Mouse (Mus musculus) lung, postnatal 0 days (tissue): ENCODE measurements around the gene Ints1. TPM values are rescaled to one million over a fixed set of nuclear protein-coding genes. Genes with fewer than 3 reads are reported as not detected.
"Not testable (repeated sequence)": the region's sequence is repeated elsewhere in the genome, so short reads cannot be mapped to it uniquely, and the experiment has no call there.

ENCODE experiments used
- ATAC-seq: fragments of 200-750 bp; cut with Nextera tagmentation; 2 replicates; pipeline ENCODE4 v1.8.0; 2017; ENCODE audit warnings: moderate library complexity
- DNase-seq: peaks from one replicate; pipeline ENCODE4 v3.0.0-alpha.2; 2016; ENCODE audit warnings: low spot score
- H3K27ac ChIP-seq: fragments of 300-500 bp; sonication (generic); 2 replicates; pipeline ENCODE4 v1.5.1; 2014; ENCODE audit warnings: antibody characterized with exemption, mild to moderate bottlenecking, low read length, mixed read lengths
- H3K27me3 ChIP-seq: fragments of 300-500 bp; sonication (generic); replicated peaks from 2 replicates; pipeline ENCODE4 v1.6.1; 2014; ENCODE audit warnings: low read length, mixed read lengths; ENCODE audit not compliant: insufficient read depth
- H3K36me3 ChIP-seq: fragments of 300-500 bp; sonication (generic); 2 replicates; pipeline ENCODE4 v1.6.1; 2014; ENCODE audit warnings: low read length, mixed read lengths; ENCODE audit not compliant: insufficient read depth
- H3K4me1 ChIP-seq: fragments of 300-500 bp; sonication (generic); 2 replicates; pipeline ENCODE4 v1.6.1; 2014; ENCODE audit warnings: antibody characterized with exemption, low read depth, low read length, mixed read lengths; ENCODE audit not compliant: insufficient read depth
- H3K4me2 ChIP-seq: fragments of 300-500 bp; sonication (generic); replicated peaks from 2 replicates; pipeline ENCODE4 v1.6.1; 2014; ENCODE audit warnings: low read depth, mild to moderate bottlenecking, low read length, moderate library complexity, mixed read lengths
- H3K4me3 ChIP-seq: fragments of 300-500 bp; sonication (generic); 2 replicates; pipeline ENCODE4 v1.5.1; 2014; ENCODE audit warnings: low read depth, low read length
- H3K9ac ChIP-seq: fragments of 300-500 bp; sonication (generic); replicated peaks from 2 replicates; pipeline ENCODE4 v1.6.1; 2014; ENCODE audit warnings: low read depth, mild to moderate bottlenecking
- H3K9me3 ChIP-seq: fragments of 300-500 bp; sonication (generic); 2 replicates; pipeline ENCODE4 v1.6.1; 2016; ENCODE audit warnings: low read length, mixed read lengths
- CTCF ChIP-seq: IDR thresholded peaks from 2 replicates; pipeline ENCODE4 v1.5.1; 2016; ENCODE audit warnings: antibody characterized with exemption, mild to moderate bottlenecking
- EP300 ChIP-seq: IDR thresholded peaks from 2 replicates; pipeline ENCODE4 v1.6.1; 2016; ENCODE audit warnings: antibody characterized with exemption, mild to moderate bottlenecking, control low read depth
- WGBS: fragments of 180-500 bp; shearing (Covaris S2); extraction: QIAGEN DNeasy Blood & Tissue Kit; methylation state at CpG from one replicate; pipeline ENCODE4 v1.1.7; 2014; 5-methylcytosine and 5-hydroxymethylcytosine counted together
- polyA plus RNA-seq: library from polyadenylated mRNA; unstranded; fragments of >200 nt; fragmentation: Nextera tagmentation; extraction: Ambion mirVana; gene quantifications from 2 replicates; pipeline ENCODE4 v1.2.1, GENCODE M21; 2015

Gene Ints1
- polyA plus RNA-seq, 1 experiment from 2014 or later: 8.6 TPM

DNA sequence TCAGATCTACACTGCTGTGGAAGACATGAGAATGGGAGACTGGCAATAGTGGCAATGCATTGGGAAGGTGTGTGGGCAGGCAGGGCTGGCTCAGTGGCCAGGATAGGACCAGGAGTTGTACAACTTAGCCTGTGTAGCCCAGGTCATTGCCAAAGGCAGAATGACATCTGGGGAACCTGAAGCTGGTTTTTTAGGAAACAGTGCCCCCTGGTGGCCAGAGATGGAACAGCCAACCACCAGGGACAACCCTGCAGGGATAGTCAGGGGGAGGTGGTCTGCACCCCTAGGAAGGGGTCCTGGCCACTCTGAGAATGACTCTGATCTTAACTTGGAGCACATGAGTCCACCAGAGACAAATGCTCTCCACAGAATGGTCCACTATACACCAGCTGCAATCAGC, 24.9 kb downstream of the Ints1 start:
- Histone ChIP-seq H3K27ac (no peak overlapping the region), H3K4me1 (no peaks in the 10 kb centered on the region), H3K4me2 (no peak overlapping the region), H3K4me3 (no peak overlapping the region), H3K9me3 (no peaks in the 10 kb centered on the region), H3K36me3 (no peaks in the 10 kb centered on the region), H3K27me3 (no peaks in the 10 kb centered on the region), H3K9ac (no peak overlapping the region)
- peak; percentile 33 for ATAC-seq
- DNase-seq: peak; percentile 50
- TF ChIP-seq EP300: no peak
- peak; percentile 94 for TF ChIP-seq CTCF

GRCm38 (mm10) chr5:139749413-139750125, 25.9 kb downstream of the Ints1 start:
- no peak overlapping the region for H3K27ac ChIP-seq

GRCm38 (mm10) chr5:139745771-139746170, 29.7 kb downstream of the Ints1 start:
- Histone ChIP-seq H3K4me2 (no peak overlapping the region), H3K4me1 (no peaks in the 10 kb centered on the region), H3K36me3 (no peaks in the 10 kb centered on the region), H3K27ac (no peak overlapping the region), H3K9ac (no peak overlapping the region), H3K4me3 (no peak overlapping the region), H3K27me3 (no peaks in the 10 kb centered on the region), H3K9me3 (no peaks in the 10 kb centered on the region)
- TF ChIP-seq CTCF: peak; percentile 89
- TF ChIP-seq EP300: no peak
- ATAC-seq (peak; percentile 83), DNase-seq (peak; percentile 71)
- WGBS: 7% methylated on average over 3 of the region's 3 CpGs

More at GRCm38 (mm10) chr5:139749413-139750125, 25.9 kb downstream of the Ints1 start:
- no peak for TF ChIP-seq CTCF
- TF ChIP-seq EP300: no peak
- Histone ChIP-seq H3K9ac (no peak overlapping the region), H3K27me3 (no peaks in the 10 kb centered on the region), H3K9me3 (no peaks in the 10 kb centered on the region), H3K4me3 (no peak overlapping the region), H3K36me3 (no peaks in the 10 kb centered on the region), H3K4me2 (no peak overlapping the region), H3K4me1 (no peaks in the 10 kb centered on the region)
- no peak for ATAC-seq
- no peak for DNase-seq
- WGBS: 72% methylated on average over 15 of the region's 16 CpGs

GRCm38 (mm10) chr5:139742640-139743039, 32.8 kb downstream of the Ints1 start:
- not testable (repeated sequence) for ATAC-seq

GRCm38 (mm10) chr5:139738592-139739315, 36.7 kb downstream of the Ints1 start:
- no peaks in the 10 kb centered on the region for H3K27me3 ChIP-seq
- H3K4me3 ChIP-seq: no peak overlapping the region
- H3K9me3 ChIP-seq: no peaks in the 10 kb centered on the region
- ATAC-seq (no peak), DNase-seq (no peak)
- TF ChIP-seq EP300 (no peak), CTCF (no peak)
- no peak overlapping the region for H3K4me2 ChIP-seq
- no peaks in the 10 kb centered on the region for H3K36me3 ChIP-seq
- 60% methylated on average over 7 of the region's 7 CpGs for WGBS
- peaks cover 12% of the 10 kb centered on the region for H3K4me1 ChIP-seq
- H3K27ac ChIP-seq: no peak overlapping the region
- H3K9ac ChIP-seq: no peak overlapping the region

More at GRCm38 (mm10) chr5:139742640-139743039, 32.8 kb downstream of the Ints1 start:
- H3K9me3 ChIP-seq, H3K4me3 ChIP-seq, DNase-seq, H3K27me3 ChIP-seq, H3K36me3 ChIP-seq, H3K4me2 ChIP-seq, H3K27ac ChIP-seq, H3K4me1 ChIP-seq, H3K9ac ChIP-seq: not testable (repeated sequence)
- WGBS: 32% methylated on average over 3 of the region's 3 CpGs

DNA sequence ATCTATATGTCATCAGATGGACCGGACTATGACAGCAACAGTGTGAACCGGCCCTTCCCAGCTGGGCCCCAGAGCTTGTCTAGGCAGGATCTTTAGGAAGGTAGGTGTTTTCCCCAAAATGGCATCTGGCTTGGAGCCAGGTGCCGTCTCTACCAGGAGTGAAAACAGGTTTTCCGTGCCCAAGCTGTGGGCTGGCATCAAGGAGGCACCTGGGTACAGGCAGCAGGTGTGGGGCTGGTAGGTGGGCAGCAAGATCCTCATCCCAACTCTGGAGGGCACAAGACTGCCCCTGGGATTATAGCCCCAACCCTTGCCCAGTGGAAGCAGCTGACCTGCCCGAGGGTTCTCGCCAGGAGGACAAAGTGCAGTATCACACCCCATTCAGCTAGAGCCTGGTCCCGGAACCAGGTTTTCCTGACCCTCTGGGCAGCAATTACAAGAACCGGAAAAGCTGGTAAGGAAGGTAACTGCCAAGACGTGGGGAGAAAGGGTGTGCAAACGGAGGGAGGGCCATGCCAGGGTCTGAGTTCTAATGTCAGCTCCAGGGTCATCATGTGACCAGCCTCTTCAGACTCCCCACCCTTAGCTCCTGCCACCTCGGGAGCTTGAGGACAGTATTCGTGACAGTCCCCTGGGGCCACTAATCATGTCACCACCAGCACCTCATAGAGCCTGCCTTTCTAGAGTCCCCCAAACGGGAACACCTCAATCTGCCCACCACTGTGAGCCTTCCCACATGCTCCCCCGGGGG, 37.5 kb downstream of the Ints1 start:
- no peak overlapping the region for H3K9ac ChIP-seq
- 64% methylated on average over 14 of the region's 14 CpGs for WGBS
- DNase-seq (peak; percentile 36), ATAC-seq (no peak)
- TF ChIP-seq EP300: no peak
- TF ChIP-seq CTCF: no peak
- H3K9me3 ChIP-seq: no peaks in the 10 kb centered on the region
- no peak overlapping the region for H3K4me3 ChIP-seq
- H3K27me3 ChIP-seq: no peaks in the 10 kb centered on the region
- H3K4me2 ChIP-seq: no peak overlapping the region
- H3K27ac ChIP-seq: no peak overlapping the region
- no peaks in the 10 kb centered on the region for H3K36me3 ChIP-seq
- peaks cover 19% of the 10 kb centered on the region for H3K4me1 ChIP-seq
